ENCODE assay signal across 8 mouse cellular contexts in the genomic region with DNA sequence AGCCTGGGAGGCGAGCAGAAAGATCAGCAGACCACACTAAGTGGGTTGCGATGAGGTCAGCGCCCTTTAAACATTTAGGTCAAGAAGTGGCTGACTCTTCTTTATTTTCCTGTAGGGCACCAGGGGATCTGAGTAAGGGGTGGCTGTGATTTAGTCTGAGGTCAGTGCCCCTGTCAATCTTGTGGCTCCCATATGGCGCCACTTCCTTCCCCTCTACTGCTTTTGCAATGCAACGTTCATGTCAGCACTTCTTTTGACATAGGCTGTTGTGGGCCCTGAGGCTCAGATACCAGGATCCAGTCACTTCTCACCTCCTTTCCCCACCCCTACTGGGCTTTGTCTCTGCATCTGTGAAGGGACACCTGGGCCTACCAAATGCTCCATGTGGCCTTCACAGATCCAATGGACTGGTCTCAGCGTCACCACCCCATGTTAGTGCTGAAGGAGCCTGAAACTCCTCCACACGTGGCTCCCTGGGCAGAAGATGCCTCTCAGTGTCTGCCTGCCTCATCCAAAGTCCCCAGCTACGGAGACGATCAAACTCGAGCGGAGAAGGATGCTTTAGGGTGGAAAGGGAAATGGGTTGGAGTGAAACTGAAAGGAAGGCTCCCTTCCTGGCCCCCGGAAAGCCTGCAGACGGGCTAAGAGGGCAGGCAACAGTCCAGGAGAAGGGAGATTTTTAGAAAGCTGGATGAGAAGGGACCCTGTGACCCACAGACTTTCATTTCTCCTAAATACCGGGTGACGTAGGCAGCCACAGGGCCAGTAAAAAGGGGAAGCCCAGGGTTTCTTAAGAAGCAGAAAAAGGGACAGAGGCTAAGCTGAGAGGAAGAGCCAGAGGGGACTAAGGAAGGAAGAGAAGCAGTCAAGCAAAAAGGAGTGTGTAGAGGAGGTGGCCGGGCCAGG. TPM values are rescaled to one million over a fixed set of nuclear protein-coding genes. Genes with fewer than 3 reads are reported as not detected.
DNase-seq lines count a peak whose midpoint lies in the region; ATAC-seq lines count a peak whose summit lies in the region.

No protein-coding gene starts in this region.

- intact Hi-C loops in gastrocnemius, postnatal 36 days (cut with DNase I), result no loop called here

- peak; percentile 87 for ATAC-seq in megakaryocyte progenitor cell, adult 5-6 weeks (replicated peaks; ENCODE audit: poor library complexity)
- no peak for ATAC-seq in erythroblast, adult 5-6 weeks (replicated peaks; ENCODE audit: low FRiP score, poor library complexity, severe bottlenecking)
- no peak for ATAC-seq in erythroid progenitor cell, adult 5-6 weeks (replicated peaks; ENCODE audit: low FRiP score, poor library complexity, severe bottlenecking)

- DNase-seq in gastrocnemius, postnatal 25 days, result peak; percentile 28
- no peak for DNase-seq in gastrocnemius, postnatal 36 days
- peak; percentile 76 for DNase-seq in embryo, embryonic 10.5 days (ENCODE audit: low spot score)
- DNase-seq in kidney, postnatal 10 days, result peak; percentile 53
- DNase-seq in T-cell, adult 2 months (ENCODE audit: low spot score), result no peak

RNA-seq across cellular contexts. Expression of gene Slc15a3, which starts 2.4 kb away (rescaled TPM):
- total RNA-seq in gastrocnemius, postnatal 25 days (2021), result under 1 TPM; 0.38 to 0.67 TPM
- total RNA-seq in gastrocnemius, postnatal 36 days (2021), result under 1 TPM; 0.42 to 0.43 TPM
- total RNA-seq in megakaryocyte progenitor cell, adult 5-6 weeks (2015), result 0.57 and 0.85 TPM in 2 replicates
- total RNA-seq in megakaryocyte progenitor cell, adult 5-6 weeks (2017), result 0.37 and 1.5 TPM in 2 replicates
- 2.1 and 3.8 TPM in 2 replicates for total RNA-seq in erythroblast, adult 5-6 weeks (2015; ENCODE audit: low replicate concordance)
- total RNA-seq in erythroblast, adult 5-6 weeks (2017; ENCODE audit: low replicate concordance), result 1.3 and 3.2 TPM in 2 replicates
- total RNA-seq in erythroid progenitor cell, adult 5-6 weeks (2015; ENCODE audit: low replicate concordance), result 1.8 and 3.8 TPM in 2 replicates
- total RNA-seq in erythroid progenitor cell, adult 5-6 weeks (2017; ENCODE audit: low replicate concordance), result 2.4 TPM in 1 of 2 replicates, not detected in the other

RNA-seq across cellular contexts. Expression of gene Cd6, which starts 12.1 kb away (rescaled TPM):
- under 1 TPM in 1 of 2 experiments, not detected in 1; 0.13 TPM for total RNA-seq in gastrocnemius, postnatal 25 days (2021)
- total RNA-seq in gastrocnemius, postnatal 36 days (2021), result under 1 TPM in 1 of 2 experiments, not detected in 1; 0.87 TPM
- 0.46 and 0.69 TPM in 2 replicates for total RNA-seq in megakaryocyte progenitor cell, adult 5-6 weeks (2015)
- total RNA-seq in megakaryocyte progenitor cell, adult 5-6 weeks (2017), result 1.3 and 1.4 TPM in 2 replicates
- total RNA-seq in erythroblast, adult 5-6 weeks (2015; ENCODE audit: low replicate concordance), result not detected in 2 replicates
- total RNA-seq in erythroblast, adult 5-6 weeks (2017; ENCODE audit: low replicate concordance), result not detected in 2 replicates
- 1.8 and 2.9 TPM in 2 replicates for total RNA-seq in erythroid progenitor cell, adult 5-6 weeks (2015; ENCODE audit: low replicate concordance)
- total RNA-seq in erythroid progenitor cell, adult 5-6 weeks (2017; ENCODE audit: low replicate concordance), result 1.3 and 2.3 TPM in 2 replicates

RNA-seq across cellular contexts. Expression of gene Tmem132a, which starts 27.8 kb away (rescaled TPM):
- 1 to 10 TPM; 5.8 to 8.4 TPM for total RNA-seq in gastrocnemius, postnatal 25 days (2021)
- total RNA-seq in gastrocnemius, postnatal 36 days (2021), result 1 to 10 TPM; 5.3 to 6.0 TPM
- total RNA-seq in megakaryocyte progenitor cell, adult 5-6 weeks (2015), result 0.17 TPM in 1 of 2 replicates, not detected in the other
- 0.30 TPM in 1 of 2 replicates, not detected in the other for total RNA-seq in megakaryocyte progenitor cell, adult 5-6 weeks (2017)
- total RNA-seq in erythroblast, adult 5-6 weeks (2015; ENCODE audit: low replicate concordance), result not detected in 2 replicates
- total RNA-seq in erythroblast, adult 5-6 weeks (2017; ENCODE audit: low replicate concordance), result not detected in 2 replicates
- total RNA-seq in erythroid progenitor cell, adult 5-6 weeks (2015; ENCODE audit: low replicate concordance), result not detected in 2 replicates
- total RNA-seq in erythroid progenitor cell, adult 5-6 weeks (2017; ENCODE audit: low replicate concordance), result not detected in 2 replicates

RNA-seq across cellular contexts. Expression of gene Tmem109, which starts 39.8 kb away (rescaled TPM):
- total RNA-seq in gastrocnemius, postnatal 25 days (2021), result 100 to 1,000 TPM; 190 to 210 TPM
- 100 to 1,000 TPM; 218 to 234 TPM for total RNA-seq in gastrocnemius, postnatal 36 days (2021)
- total RNA-seq in megakaryocyte progenitor cell, adult 5-6 weeks (2015), result 14.9 and 16.5 TPM in 2 replicates
- 13.2 and 17.8 TPM in 2 replicates for total RNA-seq in megakaryocyte progenitor cell, adult 5-6 weeks (2017)
- total RNA-seq in erythroblast, adult 5-6 weeks (2015; ENCODE audit: low replicate concordance), result 6.3 and 10.4 TPM in 2 replicates
- 2.4 and 6.6 TPM in 2 replicates for total RNA-seq in erythroblast, adult 5-6 weeks (2017; ENCODE audit: low replicate concordance)
- total RNA-seq in erythroid progenitor cell, adult 5-6 weeks (2015; ENCODE audit: low replicate concordance), result 4.7 and 9.6 TPM in 2 replicates
- total RNA-seq in erythroid progenitor cell, adult 5-6 weeks (2017; ENCODE audit: low replicate concordance), result 4.4 and 14.0 TPM in 2 replicates

RNA-seq across cellular contexts. Expression of gene Prpf19, which starts 53.1 kb away (rescaled TPM):
- total RNA-seq in gastrocnemius, postnatal 25 days (2021), result 100 to 1,000 TPM; 149 to 172 TPM
- total RNA-seq in gastrocnemius, postnatal 36 days (2021), result 100 to 1,000 TPM; 140 to 166 TPM
- 70.5 and 77.5 TPM in 2 replicates for total RNA-seq in megakaryocyte progenitor cell, adult 5-6 weeks (2015)
- total RNA-seq in megakaryocyte progenitor cell, adult 5-6 weeks (2017), result 159 and 191 TPM in 2 replicates
- 10.0 and 14.4 TPM in 2 replicates for total RNA-seq in erythroblast, adult 5-6 weeks (2015; ENCODE audit: low replicate concordance)
- total RNA-seq in erythroblast, adult 5-6 weeks (2017; ENCODE audit: low replicate concordance), result 26.3 and 59.3 TPM in 2 replicates
- total RNA-seq in erythroid progenitor cell, adult 5-6 weeks (2015; ENCODE audit: low replicate concordance), result 18.4 and 19.5 TPM in 2 replicates
- total RNA-seq in erythroid progenitor cell, adult 5-6 weeks (2017; ENCODE audit: low replicate concordance), result 17.7 and 21.6 TPM in 2 replicates

Comparison
In these comparisons a context has a peak if more than half of its experiments do, and no peak if none do; other contexts are left out.
1. DNase-seq: peak in gastrocnemius, postnatal 25 days (single experiment), embryo, embryonic 10.5 days (single experiment) and kidney, postnatal 10 days (single experiment); none in gastrocnemius, postnatal 36 days (0 of 2) and T-cell, adult 2 months (single experiment).
2. RNA of gene Tmem132a, which starts 27.8 kb away (total RNA-seq): 5.8 to 8.4 TPM in gastrocnemius, postnatal 25 days and 5.3 to 6.0 TPM in gastrocnemius, postnatal 36 days; 0.17 to 0.30 TPM in megakaryocyte progenitor cell, adult 5-6 weeks, not detected in erythroblast, adult 5-6 weeks and not detected in erythroid progenitor cell, adult 5-6 weeks; every median in the first group is over 4 times any median in the second.